Mouse (Mus musculus) olfactory bulb, adult 2 months (tissue): Measurements from ENCODE around the gene Nfatc2ip.

Experiments
- CTCF ChIP-seq: fragments of 200-500 bp; IDR thresholded peaks from 2 replicates; pipeline ENCODE4 v1.5.1; 2012; ENCODE audit warnings: low read depth, mild to moderate bottlenecking, low read length, moderate library complexity; ENCODE audit not compliant: insufficient read depth
- POLR2A ChIP-seq: fragments of 200-500 bp; IDR thresholded peaks from 2 replicates; pipeline ENCODE4 v1.6.1; 2012; ENCODE audit warnings: mild to moderate bottlenecking, low read depth, low read length, moderate library complexity; ENCODE audit not compliant: insufficient read depth

GRCm38 (mm10) chr7:126436851-126437250 lies 40.3 kb upstream of the Nfatc2ip start:
- TF ChIP-seq CTCF (peak; percentile 48; the same call in 1 of the 2 replicates), POLR2A (no peak)
